ENCODE assay signal across 30 mouse cellular contexts in genomic region chr7:144985100-144985499, GRCm38 (mm10).
"Had no signal": no experiment of that assay in that cellular context is flagged by ENCODE, and none has a peak within 500 bp of the region (broad histone marks: within the 10 kb centered on the region; RNA-seq: fewer than 3 reads in every experiment).

No protein-coding gene starts in this region.

- H3K27ac ChIP-seq: left cerebral cortex, adult 2 months; limb, embryonic 10.5 days; limb, embryonic 12.5 days; limb, embryonic 13.5 days; limb, embryonic 15.5 days; liver, embryonic 12.5 days; liver, embryonic 13.5 days; liver, embryonic 14.5 days; liver, embryonic 15.5 days; lung, embryonic 15.5 days; macrophage; midbrain, embryonic 12.5 days; midbrain, embryonic 13.5 days; midbrain, embryonic 15.5 days; neural tube, embryonic 12.5 days; neural tube, embryonic 13.5 days had no signal

- H3K9ac ChIP-seq: limb, embryonic 12.5 days; limb, embryonic 13.5 days; limb, embryonic 15.5 days; liver, embryonic 12.5 days; liver, embryonic 13.5 days; liver, embryonic 14.5 days; liver, embryonic 15.5 days; liver, postnatal 0 days; lung, embryonic 14.5 days; lung, embryonic 15.5 days; midbrain, embryonic 12.5 days; midbrain, embryonic 13.5 days; midbrain, embryonic 15.5 days; neural tube, embryonic 12.5 days; neural tube, embryonic 13.5 days had no signal

- H3K9me3 ChIP-seq: limb, embryonic 10.5 days; limb, embryonic 12.5 days; limb, embryonic 13.5 days; limb, embryonic 15.5 days; liver, embryonic 12.5 days; liver, embryonic 13.5 days; liver, embryonic 15.5 days; lung, embryonic 15.5 days; midbrain, embryonic 12.5 days; midbrain, embryonic 13.5 days; midbrain, embryonic 15.5 days; neural tube, embryonic 12.5 days; neural tube, embryonic 13.5 days had no signal

- H3K4me3 ChIP-seq: left cerebral cortex, adult 2 months; limb, embryonic 10.5 days; limb, embryonic 12.5 days; limb, embryonic 13.5 days; limb, embryonic 15.5 days; liver, embryonic 12.5 days; liver, embryonic 13.5 days; liver, embryonic 15.5 days; lung, embryonic 15.5 days; megakaryocyte, embryonic 14.5 days; midbrain, embryonic 12.5 days; midbrain, embryonic 13.5 days; midbrain, embryonic 15.5 days; myocyte; neural tube, embryonic 12.5 days; neural tube, embryonic 13.5 days had no signal

- ATAC-seq: liver, embryonic 12.5 days; liver, postnatal 0 days; lung, postnatal 0 days; midbrain, embryonic 13.5 days; midbrain, embryonic 15.5 days had no signal

- H3K36me3 ChIP-seq: limb, embryonic 10.5 days; limb, embryonic 12.5 days; limb, embryonic 13.5 days; limb, embryonic 15.5 days; liver, embryonic 12.5 days; liver, embryonic 13.5 days; liver, embryonic 15.5 days; lung, embryonic 15.5 days; midbrain, embryonic 12.5 days; midbrain, embryonic 13.5 days; midbrain, embryonic 15.5 days; neural tube, embryonic 12.5 days; neural tube, embryonic 13.5 days had no signal

- H3K27me3 ChIP-seq: limb, embryonic 12.5 days; limb, embryonic 13.5 days; limb, embryonic 15.5 days; liver, embryonic 12.5 days; liver, embryonic 13.5 days; liver, embryonic 15.5 days; lung, embryonic 15.5 days; midbrain, embryonic 12.5 days; midbrain, embryonic 13.5 days; midbrain, embryonic 15.5 days; neural tube, embryonic 12.5 days; neural tube, embryonic 13.5 days had no signal

- H3K4me1 ChIP-seq: limb, embryonic 13.5 days; liver, embryonic 12.5 days; liver, embryonic 15.5 days; midbrain, embryonic 12.5 days; midbrain, embryonic 13.5 days; midbrain, embryonic 15.5 days; neural tube, embryonic 12.5 days; neural tube, embryonic 13.5 days had no signal

- DNase-seq: liver, embryonic 13.5 days; liver, postnatal 0 days; lung, adult 18-20 months; lung, adult 2 months; lung, embryonic 14.5 days; lung, postnatal 10 days; lung, postnatal 14 days; lung, postnatal 36 days; lung, postnatal 4 days; midbrain, embryonic 14.5 days had no signal

- H3K4me2 ChIP-seq: limb, embryonic 12.5 days; limb, embryonic 13.5 days; limb, embryonic 15.5 days; liver, embryonic 11.5 days; liver, embryonic 12.5 days; liver, embryonic 13.5 days; liver, embryonic 15.5 days; lung, embryonic 14.5 days; lung, embryonic 15.5 days; midbrain, embryonic 11.5 days; midbrain, embryonic 12.5 days; midbrain, embryonic 13.5 days; midbrain, embryonic 15.5 days; neural tube, embryonic 12.5 days; neural tube, embryonic 13.5 days had no signal
